Mouse (Mus musculus) ES-Bruce4 (cell line): ENCODE measurements around the gene Ankrd23. TPM values are rescaled to one million over a fixed set of nuclear protein-coding genes. Genes with fewer than 3 reads are reported as not detected.

ENCODE experiments used
- H3K27ac ChIP-seq: 2 replicates; pipeline ENCODE4 v1.5.1; 2012; ENCODE audit warnings: low read length, inconsistent platforms; ENCODE audit not compliant: insufficient read depth
- H3K27me3 ChIP-seq: 2 replicates; pipeline ENCODE4 v1.6.1; 2012; ENCODE audit warnings: mild to moderate bottlenecking, low read length, inconsistent platforms; ENCODE audit not compliant: control insufficient read depth, poor library complexity, insufficient read depth, severe bottlenecking
- H3K36me3 ChIP-seq: 2 replicates; pipeline ENCODE4 v1.6.1; 2012; ENCODE audit warnings: inconsistent platforms, mild to moderate bottlenecking, low read length, moderate library complexity; ENCODE audit not compliant: control insufficient read depth, poor library complexity, insufficient read depth, severe bottlenecking
- H3K4me1 ChIP-seq: one replicate; pipeline ENCODE4 v1.8.1; 2011; ENCODE audit warnings: low read length; ENCODE audit not compliant: control insufficient read depth, insufficient read depth
- H3K4me3 ChIP-seq: 2 replicates; pipeline ENCODE4 v1.5.1; 2011; ENCODE audit warnings: low read depth, mild to moderate bottlenecking, low read length
- H3K9ac ChIP-seq: 2 replicates; pipeline ENCODE4 v1.6.1; 2012; ENCODE audit warnings: low read depth, mild to moderate bottlenecking, inconsistent platforms; ENCODE audit not compliant: poor library complexity, severe bottlenecking
- H3K9me3 ChIP-seq: replicated peaks from 2 replicates; pipeline ENCODE4 v1.6.1; 2012; ENCODE audit warnings: mild to moderate bottlenecking, low read length, inconsistent platforms; ENCODE audit not compliant: control insufficient read depth, poor library complexity, insufficient read depth, severe bottlenecking
- CTCF ChIP-seq: IDR thresholded peaks from one replicate; pipeline ENCODE4 v1.8.1; 2011; ENCODE audit warnings: low read depth, low read length
- EP300 ChIP-seq: IDR thresholded peaks from 2 replicates; pipeline ENCODE4 v1.6.1; 2011; ENCODE audit warnings: low read depth, low read length; ENCODE audit not compliant: insufficient read depth
- POLR2A ChIP-seq: IDR thresholded peaks from one replicate; pipeline ENCODE4 v1.8.1; 2011; ENCODE audit warnings: low read length; ENCODE audit not compliant: insufficient read depth
- polyA plus RNA-seq: library from polyadenylated mRNA; stranded (reverse); fragments of >200 nt; gene quantifications from 2 replicates; pipeline ENCODE4 v1.2.4, GENCODE M21; 2011; ENCODE audit warnings: low read depth; ENCODE audit not compliant: missing spikeins, insufficient read depth, insufficient read length

The Ankrd23 gene
- polyA plus RNA-seq, 1 experiment = 6.8 TPM

DNA sequence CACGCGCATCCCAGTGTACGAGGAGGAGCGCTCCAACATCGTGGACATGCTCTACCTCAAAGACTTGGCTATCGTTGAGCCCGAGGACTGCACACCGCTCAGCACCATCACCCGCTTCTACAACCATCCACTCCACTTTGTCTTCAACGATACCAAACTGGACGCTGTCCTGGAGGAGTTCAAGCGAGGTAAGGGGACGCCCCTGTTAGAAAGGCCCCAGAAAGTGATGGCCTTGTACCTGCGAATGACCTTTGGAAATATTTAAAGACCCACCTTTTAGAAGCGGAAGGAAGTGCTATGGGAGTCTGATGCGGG is 23.8 kb downstream of the Ankrd23 start:
- H3K27ac ChIP-seq = no peak overlapping the region
- TF ChIP-seq CTCF = no peak
- TF ChIP-seq EP300 = no peak
- TF ChIP-seq POLR2A = no peak
- 0 out of 2 replicates have a peak, but pooled peaks cover 8% of the 10 kb centered on the region for H3K36me3 ChIP-seq
- H3K27me3 ChIP-seq = no peaks in the 10 kb centered on the region
- H3K4me3 ChIP-seq = peak overlapping the region; percentile 68
- peak overlapping the region; percentile 97 for H3K9ac ChIP-seq
- H3K9me3 ChIP-seq = no peaks in the 10 kb centered on the region
- H3K4me1 ChIP-seq = peaks cover 2% of the 10 kb centered on the region

DNA sequence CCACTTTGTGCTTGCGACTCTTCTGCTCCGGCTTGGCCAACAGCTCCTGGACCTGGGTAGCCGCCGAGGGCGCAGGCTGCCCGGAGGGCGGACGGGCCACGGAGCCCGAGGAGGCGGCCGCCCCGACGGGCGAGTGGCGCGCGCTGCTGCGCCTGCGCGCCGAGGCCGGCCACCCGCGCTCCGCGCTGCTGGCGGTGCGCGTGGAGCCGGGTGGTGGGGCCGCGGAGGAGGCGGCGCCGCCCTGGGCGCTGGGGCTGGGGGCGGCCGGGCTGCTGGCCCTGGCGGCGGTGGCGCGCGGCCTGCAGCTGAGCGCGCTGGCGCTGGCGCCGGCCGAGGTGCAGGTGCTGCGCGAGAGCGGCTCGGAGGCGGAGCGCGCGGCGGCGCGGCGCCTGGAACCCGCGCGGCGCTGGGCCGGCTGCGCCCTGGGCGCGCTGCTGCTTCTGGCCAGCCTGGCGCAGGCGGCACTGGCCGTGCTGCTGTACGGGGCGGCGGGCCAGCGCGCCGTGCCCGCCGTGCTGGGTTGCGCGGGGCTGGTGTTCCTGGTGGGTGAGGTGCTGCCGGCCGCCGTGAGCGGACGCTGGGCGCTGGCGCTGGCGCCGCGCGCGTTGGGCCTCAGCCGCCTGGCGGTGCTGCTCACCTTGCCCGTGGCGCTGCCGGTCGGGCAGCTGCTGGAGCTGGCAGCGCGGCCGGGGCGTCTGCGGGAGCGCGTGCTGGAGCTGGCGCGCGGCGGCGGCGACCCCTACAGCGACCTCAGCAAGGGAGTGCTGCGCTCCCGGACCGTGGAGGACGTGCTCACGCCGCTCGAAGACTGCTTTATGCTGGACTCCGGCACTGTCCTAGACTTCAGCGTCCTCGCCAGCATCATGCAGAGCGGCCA is 24.4 kb downstream of the Ankrd23 start:
- H3K27ac ChIP-seq = 0 out of 2 replicates have a peak overlapping the region, but pooled peaks have one; percentile 11
- H3K4me3 ChIP-seq = peak overlapping the region; percentile 68
- TF ChIP-seq EP300 (no peak), POLR2A (no peak), CTCF (no peak)
- peak overlapping the region; percentile 97 for H3K9ac ChIP-seq
- peaks cover 2% of the 10 kb centered on the region for H3K4me1 ChIP-seq
- 0 out of 2 replicates have a peak, but pooled peaks cover 8% of the 10 kb centered on the region for H3K36me3 ChIP-seq
- no peaks in the 10 kb centered on the region for H3K27me3 ChIP-seq
- H3K9me3 ChIP-seq = no peaks in the 10 kb centered on the region

- H3K9ac ChIP-seq = peak within 1 kb of the TSS; percentile 97
- H3K4me1 ChIP-seq = peaks cover 2% of the 10 kb centered on the region
- H3K27me3 ChIP-seq = no peaks in the 10 kb centered on the region
- 0 out of 2 replicates have a peak within 1 kb of the TSS, but pooled peaks have one; percentile 11 for H3K27ac ChIP-seq
- TF ChIP-seq POLR2A (peak; percentile 84), EP300 (no peak), CTCF (peak; percentile 79)
- peak within 1 kb of the TSS; percentile 78 for H3K4me3 ChIP-seq
- H3K36me3 ChIP-seq = 0 out of 2 replicates have a peak, but pooled peaks cover 5% of the 10 kb centered on the region
- no peaks in the 10 kb centered on the region for H3K9me3 ChIP-seq
Measured at GRCm38 (mm10) chr1:36511289-36512021, 25.2 kb downstream of the Ankrd23 start, which contains the start of gene Cnnm3. Cnnm3 (plus strand) TSS chr1:36511867.

GRCm38 (mm10) chr1:36508238-36508637 is 28.4 kb downstream of the Ankrd23 start:
- Histone ChIP-seq H3K36me3 (no peaks in the 10 kb centered on the region), H3K27ac (no peak overlapping the region), H3K27me3 (no peaks in the 10 kb centered on the region), H3K9me3 (no peaks in the 10 kb centered on the region), H3K4me1 (no peaks in the 10 kb centered on the region), H3K9ac (no peak overlapping the region), H3K4me3 (no peak overlapping the region)
- no peak for TF ChIP-seq POLR2A
- TF ChIP-seq CTCF = no peak
- TF ChIP-seq EP300 = no peak

DNA sequence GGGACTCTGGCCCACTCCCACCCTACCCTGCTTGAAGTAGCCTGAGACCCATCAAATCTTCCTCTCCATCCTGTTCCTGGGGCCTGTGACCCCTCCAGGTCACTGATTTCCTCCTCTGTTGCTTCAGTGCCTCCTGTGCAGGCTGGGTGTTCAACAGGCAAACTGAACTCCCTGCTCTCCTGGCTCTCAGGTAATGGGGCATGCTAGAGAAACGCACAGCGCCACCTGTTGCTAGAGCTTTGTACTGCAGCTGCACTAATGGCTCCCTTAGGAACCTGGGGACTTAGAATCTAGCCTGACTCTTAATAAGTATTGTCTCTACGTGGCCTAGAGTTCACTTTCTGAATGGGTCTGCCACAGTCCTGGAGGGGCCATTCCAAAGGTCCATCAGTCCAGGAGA is 35.4 kb downstream of the Ankrd23 start:
- Histone ChIP-seq H3K27ac (no peak overlapping the region), H3K4me1 (no peaks in the 10 kb centered on the region), H3K27me3 (no peaks in the 10 kb centered on the region), H3K9ac (no peak overlapping the region), H3K4me3 (no peak overlapping the region), H3K36me3 (no peaks in the 10 kb centered on the region), H3K9me3 (no peaks in the 10 kb centered on the region)
- TF ChIP-seq EP300 (no peak), CTCF (peak; percentile 96)

DNA sequence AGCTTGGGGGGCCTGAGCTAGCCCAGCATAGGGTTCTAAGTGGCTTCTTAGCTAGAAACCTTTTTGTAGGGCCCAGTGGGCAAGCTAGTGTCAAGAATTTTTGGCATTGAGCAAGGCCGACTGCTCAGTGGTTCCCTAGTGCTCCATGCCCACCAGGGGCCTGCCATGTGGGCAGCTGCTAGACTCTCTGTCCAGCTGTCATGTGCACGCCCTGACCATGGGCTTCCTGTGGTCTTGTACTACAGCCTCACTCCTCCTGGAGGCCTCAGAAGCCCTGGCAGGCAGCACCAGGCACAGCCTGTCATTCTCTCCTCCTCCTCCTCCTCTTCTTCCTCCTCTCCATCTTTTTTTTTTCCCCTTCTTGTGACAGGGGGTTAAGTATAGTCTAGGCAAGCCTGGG is 39.4 kb downstream of the Ankrd23 start:
- TF ChIP-seq EP300 = no peak
- TF ChIP-seq CTCF = no peak
- TF ChIP-seq POLR2A = no peak
- H3K9me3 ChIP-seq = no peaks in the 10 kb centered on the region

More for the DNA sequence above, 39.4 kb downstream of the Ankrd23 start:
- no peaks in the 10 kb centered on the region for H3K36me3 ChIP-seq
- H3K4me3 ChIP-seq = no peak overlapping the region
- H3K4me1 ChIP-seq = no peaks in the 10 kb centered on the region
- no peak overlapping the region for H3K9ac ChIP-seq
- H3K27ac ChIP-seq = no peak overlapping the region
- H3K27me3 ChIP-seq = no peaks in the 10 kb centered on the region
